Mouse (Mus musculus) frontal cortex, adult 2 months (tissue): Measurements from ENCODE around the gene Nptn. TPM values are rescaled to one million over a fixed set of nuclear protein-coding genes. Genes with fewer than 3 reads are reported as not detected.
"Not testable (repeated sequence)": the region's sequence is repeated elsewhere in the genome, so short reads cannot be mapped to it uniquely, and the experiment has no call there.

ENCODE experiments used
- DNase-seq, 2 experiments: peaks; one replicate each; pipeline ENCODE4 v3.0.0; 2022; ENCODE audit warnings: low spot score in 1 of 2; ENCODE audit errors: extremely low spot score in 1 of 2
- polyA plus RNA-seq: library from polyadenylated mRNA; depleted of rRNA; stranded (reverse); fragments of >200 nt; gene quantifications from 2 replicates; pipeline ENCODE4 v1.2.3, GENCODE M21; 2012

Nptn gene
- polyA plus RNA-seq, 1 experiment = 986 TPM

GRCm38 (mm10) chr9:58557457-58558455 is 24.3 kb upstream of the Nptn start:
- DNase-seq = no peak

GRCm38 (mm10) chr9:58560211-58560610 is 21.8 kb upstream of the Nptn start:
- DNase-seq = no peak

- not testable (repeated sequence) for DNase-seq
These were observed 16.1 kb upstream of the Nptn start for GRCm38 (mm10) chr9:58565945-58566344.

GRCm38 (mm10) chr9:58567682-58568081 is 14.4 kb upstream of the Nptn start:
- DNase-seq = no peak

- no peak for DNase-seq
These were observed 11.0 kb upstream of the Nptn start for GRCm38 (mm10) chr9:58571001-58571400.

- peak; percentile 82 to 98 for DNase-seq
These were observed 3.4 kb upstream of the Nptn start for GRCm38 (mm10) chr9:58578669-58579068.

GRCm38 (mm10) chr9:58580453-58581195 is 1.4 kb upstream of the Nptn start:
- not testable (repeated sequence) for DNase-seq

- DNase-seq = no peak
These were observed 633 bp upstream of the Nptn start for GRCm38 (mm10) chr9:58581283-58581930.

- DNase-seq = peak; percentile 31 to 58
These were observed 684 bp downstream of the Nptn start for GRCm38 (mm10) chr9:58582581-58583266.

GRCm38 (mm10) chr9:58583267-58583641 is 1.2 kb downstream of the Nptn start:
- DNase-seq = no peak

- DNase-seq = no peak
These were observed 2.3 kb downstream of the Nptn start for GRCm38 (mm10) chr9:58584323-58584722.

GRCm38 (mm10) chr9:58588657-58589056 is 6.6 kb downstream of the Nptn start:
- DNase-seq = no peak

GRCm38 (mm10) chr9:58595313-58595712 is 13.3 kb downstream of the Nptn start:
- no peak for DNase-seq

GRCm38 (mm10) chr9:58613790-58614189 is 31.8 kb downstream of the Nptn start:
- DNase-seq = peak in 1 of 2 experiments; percentile 27

GRCm38 (mm10) chr9:58615064-58615938 is 33.3 kb downstream of the Nptn start:
- DNase-seq = no peak

- DNase-seq = no peak
These were observed 41.0 kb downstream of the Nptn start for GRCm38 (mm10) chr9:58623009-58623408.

- no peak for DNase-seq
These were observed 45.2 kb downstream of the Nptn start for GRCm38 (mm10) chr9:58627197-58627596.

GRCm38 (mm10) chr9:58630441-58630840 is 48.4 kb downstream of the Nptn start:
- no peak for DNase-seq
